Mouse (Mus musculus) intestine, embryonic 14.5 days (tissue): ENCODE measurements at regions not wholly inside any gene's neighbourhood (a gene's known extent, or its start where the extent isn't known, plus 50 kb on each side); places are given as distances from the start of the nearest gene placed in this dataset.
"Not testable (repeated sequence)": the region's sequence is repeated elsewhere in the genome, so short reads cannot be mapped to it uniquely, and the experiment has no call there.

ENCODE experiments used
- ATAC-seq: fragments of 200-750 bp; cut with Nextera tagmentation; replicated peaks from 2 replicates; pipeline ENCODE4 v1.8.0; 2017; ENCODE audit warnings: low read depth, moderate number of reproducible peaks, moderate TSS enrichment, moderate library complexity; ENCODE audit not compliant: low FRiP score, low TSS enrichment
- DNase-seq: peaks from one replicate; pipeline ENCODE4 v3.0.0-alpha.2; 2018; ENCODE audit warnings: low spot score
- H3K27ac ChIP-seq: fragments of 300-500 bp; sonication (generic); 2 replicates; pipeline ENCODE4 v1.5.1; 2014; ENCODE audit warnings: low read depth, mild to moderate bottlenecking, control low read depth
- H3K27me3 ChIP-seq: fragments of 300-500 bp; sonication (generic); replicated peaks from 2 replicates; pipeline ENCODE4 v1.6.1; 2014; ENCODE audit warnings: low read length, control low read depth; ENCODE audit not compliant: control insufficient read depth, insufficient read depth
- H3K36me3 ChIP-seq: fragments of 300-500 bp; sonication (generic); 2 replicates; pipeline ENCODE4 v1.6.1; 2014; ENCODE audit warnings: low read length, control low read depth; ENCODE audit not compliant: control insufficient read depth, insufficient read depth
- H3K4me1 ChIP-seq: fragments of 300-500 bp; sonication (generic); replicated peaks from 2 replicates; pipeline ENCODE4 v1.6.1; 2014; ENCODE audit warnings: low read length, control low read depth, mixed read lengths; ENCODE audit not compliant: control insufficient read depth, insufficient read depth
- H3K4me2 ChIP-seq: fragments of 300-500 bp; sonication (generic); 2 replicates; pipeline ENCODE4 v1.6.1; 2014; ENCODE audit warnings: low read length
- H3K4me3 ChIP-seq: fragments of 300-500 bp; sonication (generic); 2 replicates; pipeline ENCODE4 v1.5.1; 2014; ENCODE audit warnings: low read depth, low read length, control low read depth, mixed read lengths
- H3K9ac ChIP-seq: fragments of 300-500 bp; sonication (generic); 2 replicates; pipeline ENCODE4 v1.6.1; 2014; ENCODE audit warnings: mild to moderate bottlenecking, low read length
- H3K9me3 ChIP-seq: fragments of 300-500 bp; sonication (generic); 2 replicates; pipeline ENCODE4 v1.6.1; 2016; ENCODE audit warnings: low read length, control low read depth; ENCODE audit not compliant: control insufficient read depth
- WGBS: fragments of 180-500 bp; shearing (Covaris S2); extraction: QIAGEN DNeasy Blood & Tissue Kit; methylation state at CpG from one replicate; pipeline ENCODE4 v1.1.7; 2014; 5-methylcytosine and 5-hydroxymethylcytosine counted together

DNA sequence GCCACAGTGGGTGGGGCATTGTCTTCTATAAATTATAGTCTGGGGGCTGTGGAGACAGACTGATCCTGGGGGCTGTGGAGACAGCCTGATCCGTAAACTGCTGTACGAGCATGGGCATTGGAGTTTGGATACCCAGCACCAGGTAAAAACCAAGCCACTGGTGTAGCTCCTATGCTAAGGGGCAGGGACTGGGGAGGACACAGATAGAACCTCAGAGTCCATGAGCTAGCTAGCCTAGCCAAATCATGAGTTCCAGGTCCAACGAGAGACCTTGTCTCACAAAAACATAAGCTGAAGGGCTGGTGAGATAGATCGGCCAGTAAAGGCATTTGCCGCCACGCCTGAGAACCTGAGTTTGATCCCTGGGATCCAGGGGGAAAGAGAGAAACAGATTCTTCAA lies 205.8 kb upstream of the Sesn3 start:
- WGBS: 94% methylated on average over 6 of the region's 6 CpGs
- ATAC-seq (no peak), DNase-seq (no peak)

GRCm38 (mm10) chr9:14069770-14070169 lies 205.1 kb upstream of the Sesn3 start:
- WGBS: 50% methylated on average over 3 of the region's 3 CpGs
- no peak overlapping the region for H3K27ac ChIP-seq
- no peak overlapping the region for H3K4me3 ChIP-seq
- peaks cover 10% of the 10 kb centered on the region; the same call in 1 of the 2 replicates for H3K9me3 ChIP-seq
- DNase-seq (no peak), ATAC-seq (no peak)
- no peaks in the 10 kb centered on the region for H3K36me3 ChIP-seq
- no peaks in the 10 kb centered on the region for H3K4me1 ChIP-seq
- H3K4me2 ChIP-seq: no peak overlapping the region
- no peak overlapping the region for H3K9ac ChIP-seq
- H3K27me3 ChIP-seq: no peaks in the 10 kb centered on the region

More for the DNA sequence above, 205.8 kb upstream of the Sesn3 start:
- Histone ChIP-seq H3K4me2 (no peak overlapping the region), H3K27ac (no peak overlapping the region), H3K36me3 (no peaks in the 10 kb centered on the region), H3K4me1 (no peaks in the 10 kb centered on the region), H3K4me3 (no peak overlapping the region), H3K9ac (no peak overlapping the region), H3K9me3 (peaks cover 10% of the 10 kb centered on the region; the same call in 1 of the 2 replicates), H3K27me3 (no peaks in the 10 kb centered on the region)

- ATAC-seq (no peak), DNase-seq (no peak)
- Histone ChIP-seq H3K4me1 (no peaks in the 10 kb centered on the region), H3K9ac (no peak overlapping the region), H3K4me3 (no peak overlapping the region), H3K27ac (no peak overlapping the region), H3K9me3 (no peaks in the 10 kb centered on the region), H3K27me3 (no peaks in the 10 kb centered on the region), H3K36me3 (no peaks in the 10 kb centered on the region), H3K4me2 (no peak overlapping the region)
- 82% methylated on average over 6 of the region's 6 CpGs for WGBS
Measured at GRCm38 (mm10) chr9:14071728-14072127, 203.1 kb upstream of the Sesn3 start.

GRCm38 (mm10) chr9:14072950-14073349 lies 201.9 kb upstream of the Sesn3 start:
- DNase-seq: no peak
- WGBS: 77% methylated on average over 1 of the region's 1 CpGs

GRCm38 (mm10) chr9:14074273-14074672 lies 200.6 kb upstream of the Sesn3 start:
- DNase-seq: no peak
- no peak overlapping the region for H3K4me3 ChIP-seq
- 87% methylated on average over 6 of the region's 6 CpGs for WGBS
- H3K27me3 ChIP-seq: no peaks in the 10 kb centered on the region
- no peak for ATAC-seq
- no peaks in the 10 kb centered on the region for H3K36me3 ChIP-seq
- H3K4me2 ChIP-seq: no peak overlapping the region
- no peaks in the 10 kb centered on the region for H3K9me3 ChIP-seq
- no peak overlapping the region for H3K9ac ChIP-seq
- H3K4me1 ChIP-seq: no peaks in the 10 kb centered on the region
- H3K27ac ChIP-seq: no peak overlapping the region

More at GRCm38 (mm10) chr9:14072950-14073349, 201.9 kb upstream of the Sesn3 start:
- no peak overlapping the region for H3K4me2 ChIP-seq
- H3K9ac ChIP-seq: no peak overlapping the region
- no peak overlapping the region for H3K27ac ChIP-seq
- H3K36me3 ChIP-seq: no peaks in the 10 kb centered on the region
- ATAC-seq: no peak
- no peaks in the 10 kb centered on the region for H3K4me1 ChIP-seq
- H3K27me3 ChIP-seq: no peaks in the 10 kb centered on the region
- H3K4me3 ChIP-seq: no peak overlapping the region
- H3K9me3 ChIP-seq: no peaks in the 10 kb centered on the region

DNA sequence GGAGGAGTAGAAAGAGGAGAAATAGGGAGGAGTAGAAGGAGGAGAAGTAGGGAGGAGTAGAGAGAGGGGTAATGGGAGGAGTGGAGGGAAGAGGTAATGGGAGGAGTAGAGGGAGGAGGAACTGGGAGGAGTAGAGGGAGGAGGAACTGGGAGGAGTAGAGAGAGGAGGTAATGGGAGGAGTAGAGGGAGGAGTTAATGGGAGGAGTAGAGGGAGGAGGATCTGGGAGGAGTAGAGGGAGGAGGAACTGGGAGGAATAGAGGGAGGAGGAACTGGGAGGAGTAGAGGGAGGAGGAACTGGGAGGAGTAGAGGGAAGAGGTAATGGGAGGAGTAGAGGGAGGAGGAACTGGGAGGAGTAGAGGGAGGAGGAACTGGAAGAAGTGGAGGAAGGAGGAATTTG lies 200.0 kb upstream of the Sesn3 start:
- not testable (repeated sequence) for H3K4me2 ChIP-seq, H3K27ac ChIP-seq, H3K9me3 ChIP-seq, H3K4me1 ChIP-seq, H3K9ac ChIP-seq, ATAC-seq, DNase-seq, H3K4me3 ChIP-seq, H3K27me3 ChIP-seq, H3K36me3 ChIP-seq

DNA sequence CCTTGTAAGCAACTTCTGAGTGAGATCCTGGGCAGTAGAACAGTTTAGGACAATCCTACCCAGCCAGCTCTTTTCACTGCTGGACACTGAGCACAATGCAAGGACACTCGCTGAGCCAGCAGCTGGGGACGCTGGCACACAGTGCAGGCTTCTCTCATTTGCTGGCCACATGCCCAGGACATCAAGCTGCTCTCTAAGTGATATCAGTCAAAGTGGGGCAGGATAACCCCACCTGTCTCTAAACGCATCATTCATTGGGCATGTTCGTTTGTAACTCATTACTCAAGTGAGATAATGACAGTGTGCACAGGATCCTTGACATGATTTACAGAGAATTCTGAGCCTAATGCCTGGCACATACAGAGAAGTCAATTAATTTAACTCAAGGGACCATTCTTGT lies 199.4 kb upstream of the Sesn3 start:
- Histone ChIP-seq H3K27me3 (no peaks in the 10 kb centered on the region), H3K4me2 (no peak overlapping the region), H3K4me1 (no peaks in the 10 kb centered on the region), H3K27ac (no peak overlapping the region), H3K9ac (no peak overlapping the region), H3K36me3 (no peaks in the 10 kb centered on the region), H3K9me3 (no peaks in the 10 kb centered on the region), H3K4me3 (no peak overlapping the region)
- WGBS: 70% methylated on average over 4 of the region's 4 CpGs
- no peak for DNase-seq
- no peak for ATAC-seq

DNA sequence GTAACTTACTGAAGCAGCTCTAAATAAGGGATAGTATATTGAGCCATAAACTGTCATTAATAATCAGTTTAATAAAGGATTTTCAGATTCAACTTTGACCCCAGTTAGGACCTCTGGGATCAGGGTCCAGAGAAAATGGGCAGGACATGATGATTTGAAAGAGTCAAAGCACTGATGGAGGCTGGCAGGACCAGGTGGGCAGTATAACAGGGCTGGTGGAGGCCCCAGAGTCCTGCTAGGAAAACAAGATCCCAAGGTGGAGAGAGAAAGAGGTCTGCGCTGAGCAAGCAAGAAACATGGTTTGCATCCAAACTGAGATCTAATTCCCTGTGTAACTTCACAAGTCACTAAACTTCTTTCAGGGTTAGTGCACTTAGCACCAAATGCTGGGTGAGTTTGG lies 199.0 kb upstream of the Sesn3 start:
- H3K27me3 ChIP-seq: no peaks in the 10 kb centered on the region
- no peak overlapping the region for H3K9ac ChIP-seq
- H3K4me1 ChIP-seq: no peaks in the 10 kb centered on the region
- no peaks in the 10 kb centered on the region for H3K9me3 ChIP-seq
- H3K27ac ChIP-seq: no peak overlapping the region
- H3K36me3 ChIP-seq: no peaks in the 10 kb centered on the region
- DNase-seq (no peak), ATAC-seq (no peak)
- no peak overlapping the region for H3K4me2 ChIP-seq
- WGBS: 85% methylated on average over 1 of the region's 1 CpGs
- H3K4me3 ChIP-seq: no peak overlapping the region

GRCm38 (mm10) chr9:14076728-14077127 lies 198.1 kb upstream of the Sesn3 start:
- no peak overlapping the region for H3K27ac ChIP-seq
- H3K27me3 ChIP-seq: no peaks in the 10 kb centered on the region
- no peaks in the 10 kb centered on the region for H3K36me3 ChIP-seq
- H3K4me3 ChIP-seq: no peak overlapping the region
- no peaks in the 10 kb centered on the region for H3K4me1 ChIP-seq
- DNase-seq: no peak
- H3K9me3 ChIP-seq: no peaks in the 10 kb centered on the region
- no peak overlapping the region for H3K9ac ChIP-seq
- no peak overlapping the region for H3K4me2 ChIP-seq
- no peak for ATAC-seq
- 60% methylated on average over 5 of the region's 5 CpGs for WGBS
